Mouse (Mus musculus) heart, postnatal 0 days (tissue): ENCODE measurements around the gene Hsf5.

Experiments
- CTCF ChIP-seq: IDR thresholded peaks from 2 replicates; pipeline ENCODE4 v1.5.1; 2016; ENCODE audit warnings: antibody characterized with exemption, control low read depth, low read depth
- EP300 ChIP-seq: IDR thresholded peaks from 2 replicates; pipeline ENCODE4 v1.6.1; 2016; ENCODE audit warnings: antibody characterized with exemption, low read depth

DNA sequence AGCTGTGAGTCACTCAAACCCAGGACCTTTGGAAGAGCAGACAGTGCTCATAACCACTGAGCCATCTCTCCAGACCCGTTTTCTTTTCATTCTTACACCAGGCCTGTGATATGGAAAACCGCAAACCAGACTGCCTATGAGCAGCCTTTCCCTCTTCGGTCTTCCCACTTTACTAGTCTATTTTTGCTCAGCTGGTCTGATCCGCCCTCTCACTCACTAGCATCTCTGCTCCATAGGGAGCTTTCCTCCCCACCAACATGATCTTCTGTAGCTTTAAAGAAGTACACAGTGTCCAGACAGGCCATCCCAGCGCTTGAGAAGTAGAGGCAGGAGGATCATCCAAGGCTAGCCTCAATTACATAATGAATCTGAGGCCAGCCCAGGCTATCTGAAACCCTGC is 92.0 kb downstream of the Hsf5 start:
- no peak for TF ChIP-seq CTCF
- no peak for TF ChIP-seq EP300
